Mouse (Mus musculus): ENCODE results near the gene Frs2. TPM values are rescaled to one million over a fixed set of nuclear protein-coding genes. Genes with fewer than 3 reads are reported as not detected.
"Not testable (repeated sequence)": the region's sequence is repeated elsewhere in the genome, so short reads cannot be mapped to it uniquely, and the experiment has no call there.

Frs2 gene
- total RNA-seq, 2 experiments from 2014 or later: 31.5 to 36.5 TPM

DNA sequence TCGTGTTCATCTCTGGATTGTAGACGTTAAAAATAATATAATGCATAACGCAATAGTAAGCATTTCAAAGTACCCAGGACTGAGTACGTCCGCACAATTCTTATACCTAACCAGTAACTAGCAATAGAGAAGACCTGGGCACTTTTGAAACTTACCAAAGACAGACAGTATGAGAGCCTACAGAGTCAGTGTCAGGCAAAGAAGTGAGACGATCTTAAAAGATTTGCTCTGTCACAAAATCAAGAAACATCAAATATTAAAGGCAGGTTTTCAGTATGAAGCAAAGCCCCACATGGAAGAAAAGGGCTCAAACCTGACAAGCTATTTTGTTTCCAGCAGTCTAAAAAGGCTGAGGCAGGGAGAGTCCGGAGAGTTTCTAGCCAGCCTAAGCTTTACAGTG, 907 bp upstream of the Frs2 start:
- intact Hi-C loops (cut with DNase I): loop anchor here (5.0 kb wide), 2 partner anchors 57 to 87 kb away; partner anchors contain the start of gene Cct2
- DNase-seq (ENCODE audit: low spot score in 2 of 2): no peak

DNA sequence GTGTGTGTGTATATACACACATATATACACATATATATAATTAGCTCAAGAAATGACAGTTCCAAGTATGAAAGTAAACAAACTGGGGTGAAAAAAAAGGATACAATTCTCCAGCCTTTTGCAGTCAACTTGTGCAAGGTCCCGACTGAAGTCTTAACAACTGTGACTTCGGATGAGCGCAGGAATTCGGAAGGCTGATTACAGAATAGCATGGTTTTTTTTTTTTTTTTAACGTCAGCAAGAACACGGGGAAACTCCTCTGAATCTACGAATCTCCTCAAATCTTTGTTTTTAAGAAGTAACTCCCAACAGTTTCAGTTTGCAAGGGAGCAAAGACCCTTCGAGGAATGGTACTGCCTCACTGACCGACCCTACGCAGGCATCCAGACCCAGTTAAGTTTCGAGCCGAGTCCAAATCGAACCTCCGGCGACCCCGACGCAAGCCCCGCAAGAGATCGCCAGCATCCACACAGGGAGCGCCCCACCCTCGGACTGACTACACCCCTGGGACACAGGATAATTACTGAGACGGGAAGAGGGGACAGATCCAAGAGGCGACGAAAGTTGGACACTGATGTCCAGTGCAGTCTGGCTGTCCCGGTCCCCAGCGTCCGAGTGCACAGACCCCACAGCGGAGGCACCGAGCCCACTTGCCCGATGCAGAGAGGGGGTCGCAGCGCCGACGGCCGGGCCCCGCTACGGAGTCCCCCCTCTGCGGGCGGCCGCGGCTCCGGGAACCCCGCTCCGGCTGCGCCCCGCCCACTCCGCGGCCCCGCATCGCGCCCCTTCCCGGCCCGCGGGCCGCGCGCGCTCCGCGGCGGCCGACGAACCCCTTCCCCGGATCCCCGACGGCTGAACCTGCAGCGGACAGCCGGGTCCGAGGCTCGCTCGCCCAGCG, 622 bp downstream of the Frs2 start:
- intact Hi-C loops (cut with DNase I): loop anchor here (5.0 kb wide), 2 partner anchors 55 to 85 kb away; partner anchors contain the start of gene Cct2

DNA sequence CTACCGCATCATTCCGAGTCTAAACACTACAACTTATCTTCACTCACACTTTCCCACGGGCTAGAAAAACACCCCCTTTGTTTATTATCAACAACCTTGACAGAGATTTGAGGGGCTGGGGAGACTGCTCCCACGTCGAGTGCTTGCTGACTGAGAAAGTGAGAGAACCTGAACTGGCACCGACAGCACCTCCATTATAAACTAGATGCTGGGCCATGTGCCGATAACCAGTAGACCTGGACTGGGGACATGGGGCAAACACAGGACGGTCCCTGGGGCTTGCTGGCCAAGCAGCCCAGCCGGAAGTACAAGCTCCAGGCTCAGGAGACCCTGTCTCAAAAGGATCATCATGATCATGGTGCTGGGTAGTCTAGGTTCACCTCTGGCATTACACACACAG, 1.9 kb downstream of the Frs2 start:
- intact Hi-C loops (cut with DNase I): loop anchor here (5.0 kb wide), 2 partner anchors 54 to 84 kb away; partner anchors contain the start of gene Cct2

More for the DNA sequence above, 622 bp downstream of the Frs2 start:
- DNase-seq (ENCODE audit: low spot score in 2 of 2): no peak

GRCm38 (mm10) chr10:117145546-117146265, 2.6 kb downstream of the Frs2 start:
- intact Hi-C loops (cut with DNase I): loop anchor here (5.0 kb wide), 2 partner anchors 53 to 83 kb away; partner anchors contain the start of gene Cct2
- no peak for DNase-seq (ENCODE audit: low spot score in 2 of 2)

More for the DNA sequence above, 1.9 kb downstream of the Frs2 start:
- no peak for DNase-seq (ENCODE audit: low spot score in 2 of 2)

DNA sequence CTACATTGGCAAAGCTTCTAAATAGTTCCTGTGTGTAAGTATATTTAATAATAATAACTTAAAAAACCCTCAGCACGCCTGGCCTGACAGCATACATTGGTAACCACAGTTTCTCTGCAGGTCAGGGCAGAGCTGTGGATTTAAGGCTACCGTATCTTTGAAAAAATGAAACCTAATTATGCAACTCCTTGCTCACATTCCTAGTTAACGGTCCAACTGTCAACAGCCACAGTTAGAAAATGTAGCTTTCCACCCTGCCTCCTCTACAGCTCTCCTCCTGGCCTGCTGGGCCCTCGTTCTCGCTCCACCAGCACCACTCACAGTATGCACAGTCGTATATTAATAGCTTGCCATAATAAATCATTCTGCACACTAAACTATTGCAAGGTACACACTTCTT, 3.7 kb downstream of the Frs2 start:
- intact Hi-C loops (cut with DNase I): loop anchor here (5.0 kb wide), 2 partner anchors 52 to 82 kb away; partner anchors contain the start of gene Cct2
- peak in 1 of 2 experiments; percentile 50 for DNase-seq (ENCODE audit: low spot score in 2 of 2)

GRCm38 (mm10) chr10:117144071-117144470, 4.3 kb downstream of the Frs2 start:
- no peak for DNase-seq (ENCODE audit: low spot score in 2 of 2)
- intact Hi-C loops (cut with DNase I): no loop called here

GRCm38 (mm10) chr10:117143311-117143710, 5.0 kb downstream of the Frs2 start:
- DNase-seq (ENCODE audit: low spot score in 2 of 2): no peak
- intact Hi-C loops (cut with DNase I): no loop called here

- DNase-seq (ENCODE audit: low spot score in 2 of 2): no peak
- intact Hi-C loops (cut with DNase I): no loop called here
Observed at GRCm38 (mm10) chr10:117141939-117142552, 6.3 kb downstream of the Frs2 start.

- DNase-seq (ENCODE audit: low spot score in 2 of 2); intact Hi-C loops (cut with DNase I): not testable (repeated sequence)
Observed at GRCm38 (mm10) chr10:117131506-117131905, 16.8 kb downstream of the Frs2 start.

DNA sequence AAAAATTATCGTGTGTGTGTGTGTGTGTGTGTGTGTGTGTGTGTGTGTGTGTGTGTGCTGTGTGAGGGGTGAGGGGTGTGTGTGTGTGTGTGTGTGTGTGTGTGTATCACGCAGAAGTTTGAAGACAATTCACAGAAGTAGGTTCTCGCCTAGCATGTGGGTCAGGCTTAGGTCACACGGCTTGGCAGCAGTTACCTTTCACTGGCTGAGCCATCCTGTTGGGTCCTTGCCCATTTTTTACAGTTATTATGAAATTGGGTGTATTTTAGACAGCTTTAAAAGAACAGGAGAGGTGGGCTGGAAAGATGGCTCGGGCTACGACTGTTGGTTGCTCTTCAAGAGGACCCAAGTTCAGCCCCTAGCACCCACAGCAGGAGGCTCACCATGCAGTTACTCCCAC, 18.3 kb downstream of the Frs2 start:
- no peak for DNase-seq (ENCODE audit: low spot score in 2 of 2)
- intact Hi-C loops (cut with DNase I): no loop called here

- intact Hi-C loops (cut with DNase I): no loop called here
- no peak for DNase-seq (ENCODE audit: low spot score in 2 of 2)
Observed at GRCm38 (mm10) chr10:117128693-117129092, 19.6 kb downstream of the Frs2 start.

DNA sequence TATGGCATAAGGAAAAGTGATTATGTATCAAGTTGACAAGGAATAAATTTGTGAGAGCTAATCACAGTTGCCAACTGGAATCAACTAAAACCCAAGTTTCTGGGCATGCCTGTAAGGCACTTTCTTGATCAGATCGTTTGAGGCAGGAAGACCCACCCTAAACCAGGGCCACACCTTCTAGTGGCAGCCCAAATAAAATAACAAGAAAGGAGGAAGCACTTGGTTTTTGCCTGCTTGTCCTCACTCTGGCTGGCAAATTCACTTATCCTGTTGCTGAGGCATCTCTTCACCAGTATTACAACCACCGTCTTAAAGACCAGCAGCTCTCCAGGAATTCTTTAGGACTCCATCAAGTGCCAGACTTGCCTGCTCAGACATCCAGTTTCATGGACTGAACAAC, 20.9 kb downstream of the Frs2 start:
- intact Hi-C loops (cut with DNase I): no loop called here
- no peak for DNase-seq (ENCODE audit: low spot score in 2 of 2)

DNA sequence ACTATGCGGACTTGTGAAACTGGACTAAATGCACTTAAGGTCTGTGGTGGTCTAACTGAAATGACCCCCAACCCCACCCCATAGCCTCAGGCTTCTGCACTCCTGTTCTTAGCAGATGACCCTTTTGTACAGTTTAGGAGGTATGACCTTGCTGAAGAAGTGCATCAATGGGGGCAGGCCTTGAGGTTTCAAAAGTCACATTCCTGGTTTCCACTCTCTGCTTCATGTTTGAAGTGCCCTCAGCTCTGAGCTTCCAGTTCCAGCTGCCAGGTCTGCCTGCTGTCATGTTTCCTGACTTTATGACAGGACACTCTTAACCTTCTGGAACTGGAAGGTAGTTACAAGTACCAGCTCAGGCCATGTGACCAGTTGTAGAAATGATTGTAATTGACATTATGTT, 21.6 kb downstream of the Frs2 start:
- DNase-seq (ENCODE audit: low spot score in 2 of 2): no peak
- intact Hi-C loops (cut with DNase I): no loop called here

DNA sequence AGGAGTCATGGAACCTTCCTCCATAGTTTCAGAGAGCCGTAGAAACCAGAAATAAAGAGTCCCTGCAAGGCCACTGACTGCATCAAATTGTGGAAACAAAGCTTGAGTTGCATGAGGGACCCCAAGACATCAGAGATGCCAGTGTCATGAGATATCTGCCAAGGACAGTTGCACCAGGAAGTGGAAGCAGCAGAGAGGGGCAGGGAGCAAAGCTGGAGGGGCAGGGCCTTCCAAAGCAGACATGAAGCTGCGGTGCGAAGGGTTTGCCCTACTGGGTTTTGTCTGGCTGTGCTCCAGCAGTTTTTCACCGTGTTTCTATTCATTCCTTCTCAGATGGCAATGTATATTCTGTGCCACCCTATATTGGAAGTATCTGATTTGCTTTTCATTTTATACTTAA, 22.1 kb downstream of the Frs2 start:
- no peak for DNase-seq (ENCODE audit: low spot score in 2 of 2)
- intact Hi-C loops (cut with DNase I): no loop called here

DNA sequence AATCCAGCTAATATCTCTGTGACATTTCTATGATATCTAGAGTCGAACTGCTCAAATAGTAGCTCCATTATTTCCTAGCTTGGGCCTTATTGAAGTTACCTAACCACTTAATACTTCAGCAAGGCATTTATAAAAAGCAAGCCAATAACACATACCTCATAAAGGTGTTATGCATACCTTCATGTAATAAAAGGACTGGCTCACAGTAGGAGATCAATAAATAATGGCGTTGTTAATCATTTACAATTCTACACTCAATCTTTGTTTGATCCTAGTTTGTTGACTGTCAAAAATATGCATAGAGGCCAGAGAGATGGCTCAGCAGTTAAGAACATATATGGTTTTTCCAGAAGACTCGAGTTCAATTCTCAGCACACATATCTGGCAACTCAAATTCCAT, 26.9 kb downstream of the Frs2 start:
- intact Hi-C loops (cut with DNase I): no loop called here
- DNase-seq (ENCODE audit: low spot score in 2 of 2): no peak

GRCm38 (mm10) chr10:117120051-117120666, 28.2 kb downstream of the Frs2 start:
- intact Hi-C loops (cut with DNase I): no loop called here
- DNase-seq (ENCODE audit: low spot score in 2 of 2): no peak

DNA sequence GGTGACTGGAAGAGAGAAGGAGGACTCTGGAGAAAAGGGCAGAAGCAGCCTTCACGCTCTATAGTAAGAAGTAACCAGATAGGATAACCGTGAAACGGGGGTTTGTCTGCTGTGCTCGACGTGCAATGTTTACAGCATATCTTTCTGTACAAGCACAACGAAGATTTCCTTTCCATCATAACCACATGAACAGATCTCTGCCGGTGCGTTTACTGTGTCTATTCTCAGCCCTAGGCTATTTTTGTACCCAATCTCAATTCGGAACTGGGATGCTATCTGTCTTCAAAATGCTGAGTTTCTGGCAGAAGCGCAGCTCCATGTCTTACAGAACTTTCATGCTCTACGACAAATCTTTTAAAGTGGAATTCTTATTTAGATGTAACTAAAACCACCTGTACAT, 28.8 kb downstream of the Frs2 start:
- peak; percentile 35 to 76 for DNase-seq (ENCODE audit: low spot score in 2 of 2)
- intact Hi-C loops (cut with DNase I): no loop called here

GRCm38 (mm10) chr10:117118421-117118831, 29.9 kb downstream of the Frs2 start:
- DNase-seq (ENCODE audit: low spot score in 2 of 2): no peak
- intact Hi-C loops (cut with DNase I): no loop called here

GRCm38 (mm10) chr10:117115652-117116051, 32.7 kb downstream of the Frs2 start:
- intact Hi-C loops (cut with DNase I): no loop called here
- peak in 1 of 2 experiments; percentile 12 for DNase-seq (ENCODE audit: low spot score in 2 of 2)

- no peak for DNase-seq (ENCODE audit: low spot score in 2 of 2)
- intact Hi-C loops (cut with DNase I): no loop called here
Observed at GRCm38 (mm10) chr10:117112545-117112944, 35.8 kb downstream of the Frs2 start.

Measured in left cerebral cortex, postnatal 25 days (tissue).